Mouse (Mus musculus): ENCODE measurements around the gene Nfib. TPM values are rescaled to one million over a fixed set of nuclear protein-coding genes. Genes with fewer than 3 reads are reported as not detected.
A peak's percentile ranks its signal among the peaks of the same experiment; 100 is the strongest.

The Nfib gene
- polyA plus RNA-seq, 1 experiment from 2014 or later, result 149 TPM

- ATAC-seq (ENCODE audit: insufficient read depth), result no peak
- no peak overlapping the region for H3K4me3 ChIP-seq (ENCODE audit: low read depth, low read length)
- DNase-seq, result peak; percentile 21
- peaks cover 14% of the 10 kb centered on the region; the same call in 1 of the 2 replicates for H3K4me1 ChIP-seq (ENCODE audit: insufficient read depth)
- H3K4me2 ChIP-seq, result no peak overlapping the region
- no peak overlapping the region for H3K27ac ChIP-seq (ENCODE audit: low read depth)
- no peaks in the 10 kb centered on the region for H3K36me3 ChIP-seq (ENCODE audit: insufficient read depth)
- TF ChIP-seq CTCF (IDR thresholded peaks at IDR 0.05; ENCODE audit: low read depth), result no peak
- H3K9ac ChIP-seq, result no peak overlapping the region
- 29% methylated on average over 6 of the region's 6 CpGs for WGBS
- H3K27me3 ChIP-seq (ENCODE audit: insufficient read depth, low read length), result no peaks in the 10 kb centered on the region
- no peaks in the 10 kb centered on the region for H3K9me3 ChIP-seq (ENCODE audit: low read depth, low read length)
Observed at GRCm38 (mm10) chr4:82702808-82703207, 2.7 kb downstream of the Nfib start.

- Histone ChIP-seq H3K27ac (ENCODE audit: low read depth) (no peak overlapping the region), H3K4me2 (no peak overlapping the region), H3K36me3 (ENCODE audit: insufficient read depth) (no peaks in the 10 kb centered on the region), H3K27me3 (ENCODE audit: insufficient read depth, low read length) (no peaks in the 10 kb centered on the region), H3K4me3 (ENCODE audit: low read depth, low read length) (no peak overlapping the region), H3K4me1 (ENCODE audit: insufficient read depth) (peaks cover 12% of the 10 kb centered on the region; the same call in 1 of the 2 replicates), H3K9ac (no peak overlapping the region), H3K9me3 (ENCODE audit: low read depth, low read length) (no peaks in the 10 kb centered on the region)
- peak; percentile 33 for DNase-seq
- TF ChIP-seq CTCF (IDR thresholded peaks at IDR 0.05; ENCODE audit: low read depth), result no peak
- no peak for ATAC-seq (ENCODE audit: insufficient read depth)
- 34% methylated on average over 11 of the region's 11 CpGs for WGBS
Observed at GRCm38 (mm10) chr4:82699504-82699903, 6.0 kb downstream of the Nfib start.

GRCm38 (mm10) chr4:82698616-82699015, 6.9 kb downstream of the Nfib start:
- no peak for TF ChIP-seq CTCF (IDR thresholded peaks at IDR 0.05; ENCODE audit: low read depth)
- Histone ChIP-seq H3K36me3 (ENCODE audit: insufficient read depth) (no peaks in the 10 kb centered on the region), H3K9ac (no peak overlapping the region), H3K4me1 (ENCODE audit: insufficient read depth) (0 out of 2 replicates have a peak, but pooled peaks cover 8% of the 10 kb centered on the region), H3K4me3 (ENCODE audit: low read depth, low read length) (no peak overlapping the region), H3K27ac (ENCODE audit: low read depth) (no peak overlapping the region), H3K27me3 (ENCODE audit: insufficient read depth, low read length) (no peaks in the 10 kb centered on the region), H3K4me2 (no peak overlapping the region), H3K9me3 (ENCODE audit: low read depth, low read length) (no peaks in the 10 kb centered on the region)
- DNase-seq, result no peak
- ATAC-seq (ENCODE audit: insufficient read depth), result no peak
- WGBS, result 76% methylated on average over 12 of the region's 12 CpGs

- no peaks in the 10 kb centered on the region for H3K36me3 ChIP-seq (ENCODE audit: insufficient read depth)
- H3K9me3 ChIP-seq (ENCODE audit: low read depth, low read length), result no peaks in the 10 kb centered on the region
- 40% methylated on average over 6 of the region's 6 CpGs for WGBS
- H3K4me3 ChIP-seq (ENCODE audit: low read depth, low read length), result no peak overlapping the region
- DNase-seq, result no peak
- no peak overlapping the region for H3K4me2 ChIP-seq
- H3K27ac ChIP-seq (ENCODE audit: low read depth), result no peak overlapping the region
- no peak for ATAC-seq (ENCODE audit: insufficient read depth)
- no peak for TF ChIP-seq CTCF (IDR thresholded peaks at IDR 0.05; ENCODE audit: low read depth)
- no peak overlapping the region for H3K9ac ChIP-seq
- H3K27me3 ChIP-seq (ENCODE audit: insufficient read depth, low read length), result no peaks in the 10 kb centered on the region
- H3K4me1 ChIP-seq (ENCODE audit: insufficient read depth), result no peaks in the 10 kb centered on the region
Observed at GRCm38 (mm10) chr4:82697151-82697550, 8.4 kb downstream of the Nfib start.

- ATAC-seq (ENCODE audit: insufficient read depth) (no peak), DNase-seq (no peak)
- no peak overlapping the region for H3K9ac ChIP-seq
- no peak for TF ChIP-seq CTCF (IDR thresholded peaks at IDR 0.05; ENCODE audit: low read depth)
- H3K4me2 ChIP-seq, result no peak overlapping the region
- H3K9me3 ChIP-seq (ENCODE audit: low read depth, low read length), result no peaks in the 10 kb centered on the region
- 61% methylated on average over 5 of the region's 5 CpGs for WGBS
- no peak overlapping the region for H3K4me3 ChIP-seq (ENCODE audit: low read depth, low read length)
- H3K36me3 ChIP-seq (ENCODE audit: insufficient read depth), result no peaks in the 10 kb centered on the region
- no peak overlapping the region for H3K27ac ChIP-seq (ENCODE audit: low read depth)
- no peaks in the 10 kb centered on the region for H3K27me3 ChIP-seq (ENCODE audit: insufficient read depth, low read length)
- no peaks in the 10 kb centered on the region for H3K4me1 ChIP-seq (ENCODE audit: insufficient read depth)
Observed at GRCm38 (mm10) chr4:82695760-82696501, 9.6 kb downstream of the Nfib start.

- no peak overlapping the region for H3K9ac ChIP-seq
- 5% methylated on average over 3 of the region's 3 CpGs for WGBS
- peak overlapping the region; percentile 39; the same call in 1 of the 2 replicates for H3K27ac ChIP-seq (ENCODE audit: low read depth)
- no peaks in the 10 kb centered on the region for H3K9me3 ChIP-seq (ENCODE audit: low read depth, low read length)
- DNase-seq, result no peak
- no peak for TF ChIP-seq CTCF (IDR thresholded peaks at IDR 0.05; ENCODE audit: low read depth)
- H3K27me3 ChIP-seq (ENCODE audit: insufficient read depth, low read length), result no peaks in the 10 kb centered on the region
- ATAC-seq (ENCODE audit: insufficient read depth), result peak; percentile 26; the same call in 1 of the 2 replicates
- H3K4me1 ChIP-seq (ENCODE audit: insufficient read depth), result no peaks in the 10 kb centered on the region
- H3K36me3 ChIP-seq (ENCODE audit: insufficient read depth), result no peaks in the 10 kb centered on the region
- no peak overlapping the region for H3K4me2 ChIP-seq
- no peak overlapping the region for H3K4me3 ChIP-seq (ENCODE audit: low read depth, low read length)
Observed at GRCm38 (mm10) chr4:82692009-82692326, 13.6 kb downstream of the Nfib start.

- Histone ChIP-seq H3K4me3 (ENCODE audit: low read depth, low read length) (no peak overlapping the region), H3K4me1 (ENCODE audit: insufficient read depth) (no peaks in the 10 kb centered on the region), H3K9me3 (ENCODE audit: low read depth, low read length) (no peaks in the 10 kb centered on the region), H3K36me3 (ENCODE audit: insufficient read depth) (no peaks in the 10 kb centered on the region), H3K9ac (no peak overlapping the region), H3K27ac (ENCODE audit: low read depth) (peak overlapping the region; percentile 39; the same call in 1 of the 2 replicates), H3K4me2 (no peak overlapping the region), H3K27me3 (ENCODE audit: insufficient read depth, low read length) (no peaks in the 10 kb centered on the region)
- DNase-seq, result peak; percentile 51
- peak; percentile 79 for ATAC-seq (ENCODE audit: insufficient read depth)
- TF ChIP-seq CTCF (IDR thresholded peaks at IDR 0.05; ENCODE audit: low read depth), result no peak
- WGBS, result 30% methylated on average over 4 of the region's 4 CpGs
Observed at GRCm38 (mm10) chr4:82691126-82692008, 14.2 kb downstream of the Nfib start.
